Mouse (Mus musculus) ES-E14 (cell line): ENCODE data around the gene Ezh1. TPM values are rescaled to one million over a fixed set of nuclear protein-coding genes. Genes with fewer than 3 reads are reported as not detected.

Experiments
- DNase-seq: peaks from one replicate; pipeline ENCODE4 v3.0.0-alpha.2; 2013; ENCODE audit warnings: low read depth, low spot score
- H3K27ac ChIP-seq: 2 replicates; pipeline ENCODE4 v1.5.1; 2012; ENCODE audit warnings: low read depth, mild to moderate bottlenecking, low read length, moderate library complexity, mixed read lengths; ENCODE audit not compliant: poor library complexity, insufficient read depth, severe bottlenecking
- H3K36me3 ChIP-seq: 2 replicates; pipeline ENCODE4 v1.6.1; 2012; ENCODE audit warnings: mild to moderate bottlenecking, low read length, moderate library complexity, mixed read lengths; ENCODE audit not compliant: control insufficient read depth, poor library complexity, insufficient read depth, severe bottlenecking
- H3K4me1 ChIP-seq, 2 experiments: fragments of 150-350 bp in 1 of 2; sonication (generic) in 1 of 2; 2 replicates each; pipeline ENCODE4 v1.6.1; 2012; ENCODE audit warnings: low read length in 2 of 2, mild to moderate bottlenecking in 1 of 2, mixed read lengths in 1 of 2; ENCODE audit not compliant: control insufficient read depth in 2 of 2, insufficient read depth in 2 of 2, poor library complexity in 1 of 2
- H3K4me3 ChIP-seq, 2 experiments: fragments of 150-350 bp in 1 of 2; sonication (generic) in 1 of 2; 2 replicates each; pipeline ENCODE4 v1.5.1; 2012; ENCODE audit warnings: low read length in 2 of 2, low read depth in 1 of 2, mild to moderate bottlenecking in 1 of 2, mixed read lengths in 1 of 2; ENCODE audit not compliant: insufficient read depth in 1 of 2, poor library complexity in 1 of 2, severe bottlenecking in 1 of 2
- H3K9ac ChIP-seq: 2 replicates; pipeline ENCODE4 v1.6.1; 2012; ENCODE audit warnings: low read depth, mild to moderate bottlenecking, low read length, mixed read lengths; ENCODE audit not compliant: poor library complexity, insufficient read depth, severe bottlenecking
- H3K9me3 ChIP-seq: fragments of 150-350 bp; sonication (generic); 2 replicates; pipeline ENCODE4 v1.6.1; 2012; ENCODE audit warnings: low read depth, mild to moderate bottlenecking, low read length; ENCODE audit not compliant: control insufficient read depth, insufficient read depth
- CHD2 ChIP-seq: IDR thresholded peaks from 2 replicates; pipeline ENCODE4 v1.6.1; 2014; ENCODE audit warnings: mild to moderate bottlenecking, low read depth, low read length, inconsistent platforms
- HCFC1 ChIP-seq: IDR thresholded peaks from 2 replicates; pipeline ENCODE4 v1.6.1; 2012; ENCODE audit warnings: low read length, inconsistent platforms, borderline replicate concordance; ENCODE audit not compliant: insufficient read depth
- MAFK ChIP-seq: IDR thresholded peaks from 2 replicates; pipeline ENCODE4 v1.6.1; 2014; ENCODE audit warnings: mild to moderate bottlenecking, low read depth, low read length, inconsistent platforms; ENCODE audit not compliant: insufficient read depth
- ZC3H11A ChIP-seq: IDR thresholded peaks from 2 replicates; pipeline ENCODE4 v1.6.1; 2012; ENCODE audit warnings: low read depth, mild to moderate bottlenecking, inconsistent platforms, low read length, borderline replicate concordance
- ZNF384 ChIP-seq: IDR thresholded peaks from 2 replicates; pipeline ENCODE4 v1.6.1; 2012; ENCODE audit warnings: low read depth, low read length, inconsistent platforms
- in situ Hi-C, 2 experiments: fragments of 600-800 bp; cut with MboI; formaldehyde crosslinking; loops; one replicate each; pipeline ENCODE4 v1.15.1; 2025; ENCODE audit warnings: low sequenced_read_pairs in 2 of 2, inconsistent platforms in 1 of 2; ENCODE audit not compliant: unreplicated experiment in 2 of 2
- total RNA-seq: library from RNA; depleted of rRNA; stranded (reverse); fragments of 300-350 nt; gene quantifications from 2 replicates; pipeline ENCODE4 v1.2.3, GENCODE M21; 2012

The Ezh1 gene
- total RNA-seq, 1 experiment = 18.3 TPM

DNA sequence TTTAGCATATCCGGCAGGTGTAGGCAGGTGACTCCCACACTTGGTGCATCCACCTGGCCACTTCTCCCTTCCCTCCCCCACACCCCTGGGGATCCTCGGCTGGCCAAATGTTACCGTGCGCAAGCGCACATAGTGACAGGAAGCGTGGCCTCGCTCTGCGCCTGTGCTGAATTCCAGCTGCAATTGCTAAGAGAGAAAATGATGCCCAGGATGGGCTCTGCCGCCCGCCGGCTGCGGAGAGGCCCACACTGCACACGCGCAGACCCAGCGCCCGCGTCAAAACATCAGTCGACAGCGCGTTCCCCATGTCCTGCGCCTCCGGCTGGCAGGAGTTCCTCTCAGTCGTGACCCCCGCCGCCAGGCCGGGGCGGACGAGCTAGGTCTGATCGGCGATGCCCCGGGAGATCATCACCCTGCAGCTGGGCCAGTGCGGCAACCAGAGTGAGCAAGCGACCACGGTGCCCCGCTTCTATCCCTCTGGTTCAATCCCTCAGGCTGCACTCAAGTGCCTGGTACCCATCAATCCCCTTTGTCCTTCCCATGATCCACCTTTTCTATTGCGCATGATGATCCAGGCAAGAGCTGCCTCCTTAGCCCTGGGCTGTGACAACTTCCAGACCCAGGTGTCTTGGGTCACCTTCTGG, 70.4 kb downstream of the Ezh1 start, which contains the start of gene Tubg2:
TSS of gene Tubg2 (plus strand) at position 180 of the 644 bp plus-strand sequence.
- Histone ChIP-seq H3K27ac (no peak within 1 kb of the TSS), H3K4me1 (peaks cover 0 to 6% of the 10 kb centered on the region in 2 experiments; a peak in 1 of 4 replicates), H3K36me3 (no peaks in the 10 kb centered on the region), H3K9ac (peak within 1 kb of the TSS; percentile 45), H3K9me3 (no peaks in the 10 kb centered on the region), H3K4me3 (peak within 1 kb of the TSS; percentile 52 to 60)
- DNase-seq = no peak
- TF ChIP-seq ZC3H11A (no peak), CHD2 (no peak), MAFK (no peak), HCFC1 (no peak), ZNF384 (no peak)
- in situ Hi-C loops = no loop called here

DNA sequence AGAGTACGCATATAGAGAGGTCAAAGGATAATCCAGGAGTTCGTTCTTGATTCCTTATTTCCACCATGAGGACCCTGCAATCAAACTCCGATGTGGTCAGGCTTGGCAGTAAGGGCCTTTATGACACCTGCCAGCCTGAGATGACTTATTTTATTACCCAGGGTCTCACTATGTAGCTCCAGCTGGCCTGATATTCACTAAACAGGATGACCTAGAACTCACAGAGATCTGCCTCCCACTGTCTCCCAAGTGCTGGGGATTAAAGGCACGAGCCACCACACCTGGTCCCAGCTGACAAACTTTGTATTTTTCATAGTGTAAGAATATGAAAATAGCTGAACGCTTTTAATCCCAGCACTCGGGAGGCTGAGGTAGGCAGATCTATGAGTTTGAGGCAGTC, 71.1 kb downstream of the Ezh1 start:
- no peak overlapping the region for H3K27ac ChIP-seq
- H3K36me3 ChIP-seq = no peaks in the 10 kb centered on the region
- H3K9me3 ChIP-seq = no peaks in the 10 kb centered on the region
- no peak overlapping the region for H3K9ac ChIP-seq
- no peak for TF ChIP-seq CHD2
- no peak for TF ChIP-seq ZC3H11A
- TF ChIP-seq HCFC1 = no peak
- no peak for TF ChIP-seq ZNF384
- TF ChIP-seq MAFK = no peak
- no peak for DNase-seq
- H3K4me1 ChIP-seq = peaks cover 0 to 6% of the 10 kb centered on the region in 2 experiments; a peak in 1 of 4 replicates
- peak overlapping the region in 1 of 2 experiments; percentile 52; a peak in 2 of 4 replicates for H3K4me3 ChIP-seq
- in situ Hi-C loops = no loop called here

DNA sequence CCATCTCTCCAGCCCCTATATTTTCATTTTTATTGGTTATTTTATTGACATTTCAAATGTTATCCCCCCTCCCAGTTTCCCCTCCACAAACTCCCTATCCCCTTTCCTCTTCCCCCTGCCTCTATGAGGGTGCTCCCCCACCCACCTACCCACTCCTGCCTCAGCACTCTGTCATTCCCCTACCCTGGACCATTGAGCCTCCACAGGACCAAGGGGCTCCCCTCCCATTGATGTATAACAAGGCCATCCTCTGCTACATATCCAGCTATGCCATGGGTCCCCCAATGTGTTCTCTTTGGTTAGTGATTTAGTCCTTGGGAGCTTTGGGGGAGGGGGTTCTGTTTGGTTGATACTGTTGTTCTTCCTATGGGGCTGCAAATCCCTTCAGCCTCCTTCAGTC, 71.6 kb downstream of the Ezh1 start:
- Histone ChIP-seq H3K9ac (no peak overlapping the region), H3K9me3 (no peaks in the 10 kb centered on the region), H3K4me1 (peaks cover 0 to 6% of the 10 kb centered on the region in 2 experiments; a peak in 1 of 4 replicates), H3K36me3 (no peaks in the 10 kb centered on the region), H3K4me3 (no peak overlapping the region), H3K27ac (no peak overlapping the region)
- DNase-seq = no peak
- in situ Hi-C loops = no loop called here
- TF ChIP-seq CHD2 = no peak
- TF ChIP-seq HCFC1 = no peak
- no peak for TF ChIP-seq MAFK
- no peak for TF ChIP-seq ZC3H11A
- TF ChIP-seq ZNF384 = no peak

DNA sequence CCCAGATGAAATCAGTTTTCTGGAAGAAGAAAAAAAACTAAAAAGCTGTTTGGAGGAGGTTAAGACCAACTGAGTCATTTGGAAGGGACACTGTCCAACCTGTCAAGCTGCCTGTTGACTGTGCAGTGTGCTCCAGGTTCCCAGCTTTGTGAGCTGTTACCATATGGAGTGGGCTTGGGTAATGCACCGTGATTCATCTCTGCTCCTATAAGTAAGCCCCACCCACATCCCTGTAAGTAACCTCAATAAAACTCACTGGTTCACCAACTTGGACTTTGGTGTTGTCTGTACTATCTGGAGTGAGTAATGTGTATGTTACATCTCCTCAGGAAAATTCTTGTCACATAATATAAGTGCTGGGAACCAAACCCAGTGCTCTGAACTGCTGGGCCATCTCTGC, 73.4 kb downstream of the Ezh1 start:
- H3K27ac ChIP-seq = no peak overlapping the region
- in situ Hi-C loops = no loop called here
- no peaks in the 10 kb centered on the region for H3K9me3 ChIP-seq
- H3K4me3 ChIP-seq = no peak overlapping the region
- no peak for TF ChIP-seq ZNF384
- no peak for TF ChIP-seq MAFK
- peaks cover 1 to 10% of the 10 kb centered on the region in 2 experiments; a peak in 2 of 4 replicates for H3K4me1 ChIP-seq
- no peaks in the 10 kb centered on the region for H3K36me3 ChIP-seq
- H3K9ac ChIP-seq = no peak overlapping the region
- no peak for DNase-seq
